Mouse (Mus musculus): ENCODE data around the gene Crot.

DNA sequence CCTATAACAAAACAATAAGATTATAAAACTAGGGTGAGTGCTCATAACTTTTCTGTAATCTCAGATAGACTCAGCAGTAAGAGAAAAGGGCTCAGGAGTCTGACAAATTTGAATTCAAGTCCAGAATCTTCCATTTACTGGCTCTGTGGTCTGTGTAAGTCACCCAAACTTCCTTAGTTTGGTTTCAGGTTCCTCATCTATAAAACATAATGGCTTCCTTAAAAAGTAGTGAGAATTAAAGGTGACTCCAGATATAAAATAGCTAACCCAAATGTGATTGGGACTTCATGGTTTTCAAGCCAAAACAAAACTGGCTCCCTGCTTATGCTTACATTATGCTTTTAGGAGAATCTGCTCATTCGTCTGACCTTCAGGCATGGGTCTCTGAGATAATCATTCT lies 35.5 kb upstream of the Crot start:
- TF ChIP-seq CTCF (IDR thresholded peaks at IDR 0.05; ENCODE audit: borderline replicate concordance, extremely low read depth, insufficient read depth, insufficient read length) (no peak), POLR2A (IDR thresholded peaks at IDR 0.05; ENCODE audit: borderline replicate concordance, extremely low read depth, insufficient read depth, insufficient read length, poor library complexity, severe bottlenecking) (no peak)

Data from brain, embryonic 14.5 days (tissue).